Mouse (Mus musculus) ovary, postnatal 36 days (tissue): ENCODE results near the gene Hs3st3a1.

Source experiments
- DNase-seq: peaks from one replicate; pipeline ENCODE4 v3.0.0; 2022; ENCODE audit warnings: low spot score, mixed read lengths

Hs3st3a1 gene

GRCm38 (mm10) chr11:64559388-64559787, 124.3 kb downstream of the Hs3st3a1 start:
- DNase-seq = no peak

GRCm38 (mm10) chr11:64560471-64560870, 125.3 kb downstream of the Hs3st3a1 start:
- DNase-seq = no peak

GRCm38 (mm10) chr11:64562771-64563170, 127.6 kb downstream of the Hs3st3a1 start:
- no peak for DNase-seq
